Mouse (Mus musculus): ENCODE data around the gene Slc25a44. TPM values are rescaled to one million over a fixed set of nuclear protein-coding genes. Genes with fewer than 3 reads are reported as not detected.
A peak's percentile ranks its signal among the peaks of the same experiment; 100 is the strongest.

The Slc25a44 gene
- total and polyA plus RNA-seq, 3 experiments = 23.0 to 62.0 (median 50.3) TPM

DNA sequence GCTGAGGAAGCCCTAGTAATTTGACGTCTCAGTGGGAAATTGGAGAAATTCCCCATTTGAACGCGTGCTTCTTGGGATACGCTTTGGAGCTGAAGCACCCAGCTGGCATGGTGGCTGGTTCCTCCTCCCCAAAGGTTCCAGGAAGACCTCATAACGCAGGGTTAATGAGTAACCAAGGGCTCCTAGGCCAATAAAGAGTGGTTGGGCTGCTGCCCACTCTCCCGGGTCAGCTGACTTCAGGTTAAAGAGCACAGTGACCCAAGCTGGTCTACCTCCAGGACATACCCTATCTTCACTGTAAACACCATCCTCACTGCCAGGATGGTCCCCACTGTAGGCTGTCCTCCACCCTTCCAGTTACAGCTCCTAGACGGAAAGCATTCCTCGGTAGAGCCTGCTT lies 31.4 kb upstream of the Slc25a44 start:
- ATAC-seq (ENCODE audit: extremely low read depth, insufficient number of reproducible peaks, low FRiP score, poor library complexity, severe bottlenecking) = no peak
- Histone ChIP-seq H3K36me3 (replicated peaks) (no peaks in the 10 kb centered on the region), H3K9me3 (replicated peaks) (no peaks in the 10 kb centered on the region), H3K4me1 (ENCODE audit: insufficient read depth, low read depth, low read length) (peaks cover 61% of the 10 kb centered on the region), H3K4me3 (ENCODE audit: low read depth, low read length) (no peak overlapping the region), H3K27me3 (ENCODE audit: insufficient read depth, low read length) (peaks cover 81% of the 10 kb centered on the region)
- TF ChIP-seq GATA1 (IDR thresholded peaks at IDR 0.05; ENCODE audit: borderline replicate concordance, low read length) (no peak), CTCF (IDR thresholded peaks at IDR 0.05; ENCODE audit: low read depth, low read length) (no peak), GATA2 (IDR thresholded peaks at IDR 0.05; ENCODE audit: borderline replicate concordance, low read depth, low read length) (no peak), TAL1 (conservative IDR thresholded peaks at IDR 0.05; ENCODE audit: low read depth, low read length) (no peak), POLR2AphosphoS5 (IDR thresholded peaks at IDR 0.05; ENCODE audit: insufficient replicate concordance, low read depth, low read length) (no peak)
- DNase-seq (ENCODE audit: low spot score) = no peak

- TF ChIP-seq GATA1 (IDR thresholded peaks at IDR 0.05; ENCODE audit: borderline replicate concordance, low read length) (no peak), POLR2AphosphoS5 (IDR thresholded peaks at IDR 0.05; ENCODE audit: insufficient replicate concordance, low read depth, low read length) (no peak), TAL1 (conservative IDR thresholded peaks at IDR 0.05; ENCODE audit: low read depth, low read length) (no peak), CTCF (IDR thresholded peaks at IDR 0.05; ENCODE audit: low read depth, low read length) (no peak), GATA2 (IDR thresholded peaks at IDR 0.05; ENCODE audit: borderline replicate concordance, low read depth, low read length) (no peak)
- no peaks in the 10 kb centered on the region for H3K9me3 ChIP-seq (replicated peaks)
- H3K4me3 ChIP-seq (ENCODE audit: low read depth, low read length) = peak overlapping the region; percentile 49; the same call in 1 of the 2 replicates
- H3K27me3 ChIP-seq (ENCODE audit: insufficient read depth, low read length) = peaks cover 81% of the 10 kb centered on the region
- no peaks in the 10 kb centered on the region for H3K36me3 ChIP-seq (replicated peaks)
- peak; percentile 37 for DNase-seq (ENCODE audit: low spot score)
- H3K4me1 ChIP-seq (ENCODE audit: insufficient read depth, low read depth, low read length) = peaks cover 56% of the 10 kb centered on the region
- ATAC-seq (ENCODE audit: extremely low read depth, insufficient number of reproducible peaks, low FRiP score, poor library complexity, severe bottlenecking) = no peak
These were observed 30.8 kb upstream of the Slc25a44 start for GRCm38 (mm10) chr3:88455588-88456264.

DNA sequence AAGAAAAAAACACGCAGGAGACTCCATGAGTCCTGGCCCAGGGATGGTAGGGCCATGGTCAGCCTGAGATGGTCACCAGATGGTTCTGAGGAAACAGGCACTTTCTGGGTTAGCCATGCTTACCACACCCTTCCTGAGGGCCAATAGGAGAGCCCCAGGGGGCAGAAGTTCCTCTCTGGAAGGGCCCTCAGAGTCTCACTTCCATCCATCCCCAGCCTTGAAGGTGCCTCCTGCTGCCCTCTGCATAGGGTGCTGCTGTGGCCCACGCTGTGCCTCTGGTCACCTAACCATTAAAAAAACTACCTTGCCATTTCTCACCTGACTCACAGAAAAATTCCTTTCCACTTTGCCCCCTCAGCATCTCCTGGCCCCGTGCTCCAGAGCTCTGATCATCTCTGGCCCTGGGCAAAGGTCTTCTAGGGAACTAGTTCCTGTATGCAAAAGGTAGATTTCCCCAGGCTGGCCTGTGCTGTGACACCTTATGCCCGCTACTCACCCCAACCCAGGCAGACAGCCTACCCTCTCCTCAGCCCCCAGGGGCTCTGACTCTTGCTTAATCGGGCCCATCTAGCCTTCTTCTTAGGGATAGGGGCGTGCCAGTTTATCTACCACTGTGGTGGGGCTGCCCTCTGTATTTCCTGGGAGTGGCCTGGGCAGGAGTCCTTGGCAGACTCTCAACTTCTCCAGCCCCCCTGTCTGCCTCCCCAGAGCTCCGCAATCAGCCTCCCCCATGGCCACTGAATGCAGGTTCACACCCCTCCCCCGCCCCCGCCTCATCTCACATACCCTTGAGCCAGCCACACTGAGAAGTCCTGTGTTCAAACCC lies 30.0 kb upstream of the Slc25a44 start:
- no peaks in the 10 kb centered on the region for H3K9me3 ChIP-seq (replicated peaks)
- H3K4me1 ChIP-seq (ENCODE audit: insufficient read depth, low read depth, low read length) = peaks cover 48% of the 10 kb centered on the region
- H3K36me3 ChIP-seq (replicated peaks) = no peaks in the 10 kb centered on the region
- peaks cover 81% of the 10 kb centered on the region for H3K27me3 ChIP-seq (ENCODE audit: insufficient read depth, low read length)
- DNase-seq (ENCODE audit: low spot score) (peak; percentile 50), ATAC-seq (ENCODE audit: extremely low read depth, insufficient number of reproducible peaks, low FRiP score, poor library complexity, severe bottlenecking) (no peak)
- H3K4me3 ChIP-seq (ENCODE audit: low read depth, low read length) = peak overlapping the region; percentile 49; the same call in 1 of the 2 replicates
- TF ChIP-seq TAL1 (conservative IDR thresholded peaks at IDR 0.05; ENCODE audit: low read depth, low read length) (no peak), POLR2AphosphoS5 (IDR thresholded peaks at IDR 0.05; ENCODE audit: insufficient replicate concordance, low read depth, low read length) (no peak), CTCF (IDR thresholded peaks at IDR 0.05; ENCODE audit: low read depth, low read length) (no peak), GATA2 (IDR thresholded peaks at IDR 0.05; ENCODE audit: borderline replicate concordance, low read depth, low read length) (no peak), GATA1 (IDR thresholded peaks at IDR 0.05; ENCODE audit: borderline replicate concordance, low read length) (no peak)

DNA sequence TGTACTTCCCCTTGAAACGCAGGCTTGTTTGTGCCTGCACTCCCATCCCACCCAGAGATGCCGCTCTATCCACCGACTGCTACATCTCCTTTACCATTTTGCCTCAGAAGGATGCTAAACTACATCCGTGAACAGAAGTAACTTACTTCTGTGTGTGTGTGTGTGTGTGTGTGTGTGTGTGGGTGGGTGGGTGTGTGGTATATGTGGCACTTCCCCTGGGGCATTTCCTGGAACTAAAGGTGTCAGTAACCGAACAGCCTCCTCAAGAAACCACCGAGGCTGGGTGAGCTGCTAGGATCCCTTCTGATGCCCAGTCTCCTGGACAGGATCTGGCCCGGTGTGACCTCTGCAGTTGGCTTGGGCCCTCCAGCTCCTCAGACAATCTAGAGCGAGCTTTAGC lies 29.0 kb upstream of the Slc25a44 start:
- Histone ChIP-seq H3K27me3 (ENCODE audit: insufficient read depth, low read length) (peaks cover 84% of the 10 kb centered on the region), H3K4me3 (ENCODE audit: low read depth, low read length) (no peak overlapping the region; the same call in 1 of the 2 replicates), H3K36me3 (replicated peaks) (peaks cover 2% of the 10 kb centered on the region), H3K4me1 (ENCODE audit: insufficient read depth, low read depth, low read length) (peaks cover 49% of the 10 kb centered on the region), H3K9me3 (replicated peaks) (no peaks in the 10 kb centered on the region)
- ATAC-seq (ENCODE audit: extremely low read depth, insufficient number of reproducible peaks, low FRiP score, poor library complexity, severe bottlenecking) (no peak), DNase-seq (ENCODE audit: low spot score) (no peak)
- TF ChIP-seq TAL1 (conservative IDR thresholded peaks at IDR 0.05; ENCODE audit: low read depth, low read length) (no peak), CTCF (IDR thresholded peaks at IDR 0.05; ENCODE audit: low read depth, low read length) (no peak), POLR2AphosphoS5 (IDR thresholded peaks at IDR 0.05; ENCODE audit: insufficient replicate concordance, low read depth, low read length) (no peak), GATA2 (IDR thresholded peaks at IDR 0.05; ENCODE audit: borderline replicate concordance, low read depth, low read length) (no peak), GATA1 (IDR thresholded peaks at IDR 0.05; ENCODE audit: borderline replicate concordance, low read length) (no peak)

DNA sequence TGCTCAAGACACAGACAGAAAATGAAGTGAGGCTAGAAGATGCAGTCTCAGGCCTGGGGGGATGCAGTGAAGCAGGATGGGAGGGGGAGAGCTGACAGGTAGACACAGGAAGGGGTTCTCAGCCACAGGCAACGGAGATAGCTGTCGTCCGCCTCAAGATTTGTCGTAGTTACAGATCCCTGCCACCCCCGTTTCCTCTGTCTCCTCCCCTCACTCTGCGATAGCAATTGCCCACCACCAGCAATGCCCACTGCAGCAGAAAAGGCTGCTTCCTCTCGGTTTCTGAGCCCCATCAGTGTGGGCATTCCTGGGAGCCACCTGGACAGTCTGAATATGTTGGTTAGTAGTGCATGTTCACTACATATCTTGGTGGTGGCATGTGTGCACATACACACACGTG lies 28.4 kb upstream of the Slc25a44 start:
- Histone ChIP-seq H3K27me3 (ENCODE audit: insufficient read depth, low read length) (peaks cover 84% of the 10 kb centered on the region), H3K4me3 (ENCODE audit: low read depth, low read length) (no peak overlapping the region), H3K36me3 (replicated peaks) (peaks cover 2% of the 10 kb centered on the region), H3K4me1 (ENCODE audit: insufficient read depth, low read depth, low read length) (peaks cover 50% of the 10 kb centered on the region), H3K9me3 (replicated peaks) (no peaks in the 10 kb centered on the region)
- TF ChIP-seq GATA1 (IDR thresholded peaks at IDR 0.05; ENCODE audit: borderline replicate concordance, low read length) (no peak), TAL1 (conservative IDR thresholded peaks at IDR 0.05; ENCODE audit: low read depth, low read length) (no peak), GATA2 (IDR thresholded peaks at IDR 0.05; ENCODE audit: borderline replicate concordance, low read depth, low read length) (no peak), POLR2AphosphoS5 (IDR thresholded peaks at IDR 0.05; ENCODE audit: insufficient replicate concordance, low read depth, low read length) (no peak), CTCF (IDR thresholded peaks at IDR 0.05; ENCODE audit: low read depth, low read length) (no peak)
- DNase-seq (ENCODE audit: low spot score) (no peak), ATAC-seq (ENCODE audit: extremely low read depth, insufficient number of reproducible peaks, low FRiP score, poor library complexity, severe bottlenecking) (no peak)

GRCm38 (mm10) chr3:88452716-88453115 lies 27.8 kb upstream of the Slc25a44 start:
- peaks cover 4% of the 10 kb centered on the region for H3K36me3 ChIP-seq (replicated peaks)
- H3K4me3 ChIP-seq (ENCODE audit: low read depth, low read length) = no peak overlapping the region
- DNase-seq (ENCODE audit: low spot score) (no peak), ATAC-seq (ENCODE audit: extremely low read depth, insufficient number of reproducible peaks, low FRiP score, poor library complexity, severe bottlenecking) (no peak)
- H3K9me3 ChIP-seq (replicated peaks) = no peaks in the 10 kb centered on the region
- TF ChIP-seq TAL1 (conservative IDR thresholded peaks at IDR 0.05; ENCODE audit: low read depth, low read length) (no peak), POLR2AphosphoS5 (IDR thresholded peaks at IDR 0.05; ENCODE audit: insufficient replicate concordance, low read depth, low read length) (no peak), CTCF (IDR thresholded peaks at IDR 0.05; ENCODE audit: low read depth, low read length) (no peak), GATA2 (IDR thresholded peaks at IDR 0.05; ENCODE audit: borderline replicate concordance, low read depth, low read length) (no peak), GATA1 (IDR thresholded peaks at IDR 0.05; ENCODE audit: borderline replicate concordance, low read length) (no peak)
- peaks cover 86% of the 10 kb centered on the region for H3K27me3 ChIP-seq (ENCODE audit: insufficient read depth, low read length)
- peaks cover 55% of the 10 kb centered on the region for H3K4me1 ChIP-seq (ENCODE audit: insufficient read depth, low read depth, low read length)
